Mouse (Mus musculus): ENCODE data around the gene Gm11639. TPM values are rescaled to one million over a fixed set of nuclear protein-coding genes. Genes with fewer than 3 reads are reported as not detected.

Gm11639 gene
- not detected in 2 replicates for polyA plus RNA-seq (2014; fragmentation: Nextera tagmentation; extraction: Ambion mirVana)

GRCm38 (mm10) chr11:104685548-104685947 lies at the start of gene Gm11639:
Gene Gm11639, plus strand, starts transcription at chr11:104685707.
- H3K27ac ChIP-seq (ENCODE audit: low read depth, low read length) = no peak within 1 kb of the TSS
- H3K27me3 ChIP-seq (ENCODE audit: control insufficient read depth, insufficient read depth, low read length) = no peaks in the 10 kb centered on the region
- H3K36me3 ChIP-seq (ENCODE audit: control insufficient read depth, insufficient read depth, low read length) = no peaks in the 10 kb centered on the region
- H3K9ac ChIP-seq (ENCODE audit: low read depth, low read length) = no peak within 1 kb of the TSS
- WGBS = 28% methylated on average over 23 of the region's 23 CpGs
- DNase-seq (ENCODE audit: low spot score) = peak; percentile 19
- no peak for ATAC-seq (ENCODE audit: low FRiP score)
- no peak within 1 kb of the TSS for H3K4me2 ChIP-seq (replicated peaks; ENCODE audit: low read depth, low read length)
- no peaks in the 10 kb centered on the region for H3K4me1 ChIP-seq (replicated peaks; ENCODE audit: control insufficient read depth, insufficient read depth, low read length)
- no peak within 1 kb of the TSS for H3K4me3 ChIP-seq (ENCODE audit: low read depth, low read length)
- no peaks in the 10 kb centered on the region for H3K9me3 ChIP-seq (ENCODE audit: control insufficient read depth, low read length)

- DNase-seq (ENCODE audit: low spot score) (no peak), ATAC-seq (ENCODE audit: low FRiP score) (no peak)
- no peak overlapping the region for H3K4me3 ChIP-seq (ENCODE audit: low read depth, low read length)
- 95% methylated on average over 14 of the region's 14 CpGs for WGBS
- no peaks in the 10 kb centered on the region for H3K4me1 ChIP-seq (replicated peaks; ENCODE audit: control insufficient read depth, insufficient read depth, low read length)
- no peak overlapping the region for H3K27ac ChIP-seq (ENCODE audit: low read depth, low read length)
- H3K36me3 ChIP-seq (ENCODE audit: control insufficient read depth, insufficient read depth, low read length) = no peaks in the 10 kb centered on the region
- no peak overlapping the region for H3K4me2 ChIP-seq (replicated peaks; ENCODE audit: low read depth, low read length)
- H3K9ac ChIP-seq (ENCODE audit: low read depth, low read length) = no peak overlapping the region
- no peaks in the 10 kb centered on the region for H3K27me3 ChIP-seq (ENCODE audit: control insufficient read depth, insufficient read depth, low read length)
- H3K9me3 ChIP-seq (ENCODE audit: control insufficient read depth, low read length) = no peaks in the 10 kb centered on the region
Observed at GRCm38 (mm10) chr11:104637010-104637409, 48.5 kb upstream of the Gm11639 start.

- Histone ChIP-seq H3K4me3 (ENCODE audit: low read depth, low read length) (no peak overlapping the region), H3K36me3 (ENCODE audit: control insufficient read depth, insufficient read depth, low read length) (no peaks in the 10 kb centered on the region), H3K4me1 (replicated peaks; ENCODE audit: control insufficient read depth, insufficient read depth, low read length) (no peaks in the 10 kb centered on the region), H3K9ac (ENCODE audit: low read depth, low read length) (no peak overlapping the region), H3K27ac (ENCODE audit: low read depth, low read length) (no peak overlapping the region), H3K9me3 (ENCODE audit: control insufficient read depth, low read length) (no peaks in the 10 kb centered on the region), H3K4me2 (replicated peaks; ENCODE audit: low read depth, low read length) (no peak overlapping the region), H3K27me3 (ENCODE audit: control insufficient read depth, insufficient read depth, low read length) (no peaks in the 10 kb centered on the region)
- ATAC-seq (ENCODE audit: low FRiP score) (no peak), DNase-seq (ENCODE audit: low spot score) (no peak)
- WGBS = 55% methylated on average over 5 of the region's 5 CpGs
Observed at GRCm38 (mm10) chr11:104638006-104638405, 47.5 kb upstream of the Gm11639 start.

GRCm38 (mm10) chr11:104638906-104639305 lies 46.6 kb upstream of the Gm11639 start:
- Histone ChIP-seq H3K4me2 (replicated peaks; ENCODE audit: low read depth, low read length) (no peak overlapping the region), H3K9ac (ENCODE audit: low read depth, low read length) (no peak overlapping the region), H3K27me3 (ENCODE audit: control insufficient read depth, insufficient read depth, low read length) (no peaks in the 10 kb centered on the region), H3K27ac (ENCODE audit: low read depth, low read length) (no peak overlapping the region), H3K9me3 (ENCODE audit: control insufficient read depth, low read length) (no peaks in the 10 kb centered on the region), H3K4me1 (replicated peaks; ENCODE audit: control insufficient read depth, insufficient read depth, low read length) (no peaks in the 10 kb centered on the region), H3K4me3 (ENCODE audit: low read depth, low read length) (no peak overlapping the region), H3K36me3 (ENCODE audit: control insufficient read depth, insufficient read depth, low read length) (no peaks in the 10 kb centered on the region)
- 75% methylated on average over 2 of the region's 2 CpGs for WGBS
- ATAC-seq (ENCODE audit: low FRiP score) (no peak), DNase-seq (ENCODE audit: low spot score) (no peak)

DNA sequence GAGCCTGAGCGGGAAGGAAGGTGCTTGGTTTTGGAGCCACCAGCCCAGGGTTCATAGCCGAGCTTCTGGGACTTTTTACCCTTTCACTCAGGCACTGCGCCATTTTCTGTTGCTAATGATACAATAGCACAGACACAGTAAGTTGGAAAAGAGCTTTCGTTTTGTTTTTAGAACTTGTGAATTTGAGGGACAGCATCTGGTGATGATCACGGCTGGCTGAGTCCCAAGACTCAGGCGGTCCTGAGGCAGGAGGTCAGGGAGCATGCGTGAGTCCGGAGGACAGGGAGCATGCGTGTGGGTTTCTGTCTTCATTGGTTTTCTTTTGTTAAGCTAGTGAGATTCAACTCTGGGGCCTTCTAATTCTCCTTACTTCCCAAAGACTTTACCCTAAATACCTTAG lies 45.9 kb upstream of the Gm11639 start:
- H3K9me3 ChIP-seq (ENCODE audit: control insufficient read depth, low read length) = no peaks in the 10 kb centered on the region
- 87% methylated on average over 9 of the region's 9 CpGs for WGBS
- no peak for ATAC-seq (ENCODE audit: low FRiP score)

DNA sequence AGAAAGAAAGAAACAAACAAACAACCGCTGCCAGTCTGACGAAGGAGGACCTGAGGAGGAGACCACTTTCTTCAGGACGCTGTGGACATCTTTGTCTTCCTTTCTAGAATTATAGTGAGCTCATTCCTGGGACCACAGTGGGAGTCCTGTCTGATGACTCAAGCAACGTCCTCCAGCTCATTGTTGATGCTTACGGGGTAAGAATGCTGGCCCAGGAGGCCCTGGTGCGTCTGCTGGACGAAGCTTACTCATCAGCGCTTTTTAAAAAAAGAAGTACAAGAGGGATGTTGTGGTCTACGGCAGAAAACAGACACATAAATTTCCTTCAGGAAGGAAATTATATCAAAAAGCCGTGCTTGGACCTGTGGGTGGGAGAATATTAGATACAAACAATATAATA lies 44.6 kb upstream of the Gm11639 start:
- no peaks in the 10 kb centered on the region for H3K4me1 ChIP-seq (replicated peaks; ENCODE audit: control insufficient read depth, insufficient read depth, low read length)
- H3K4me2 ChIP-seq (replicated peaks; ENCODE audit: low read depth, low read length) = no peak overlapping the region
- H3K9ac ChIP-seq (ENCODE audit: low read depth, low read length) = no peak overlapping the region
- H3K27ac ChIP-seq (ENCODE audit: low read depth, low read length) = no peak overlapping the region
- no peaks in the 10 kb centered on the region for H3K36me3 ChIP-seq (ENCODE audit: control insufficient read depth, insufficient read depth, low read length)
- H3K4me3 ChIP-seq (ENCODE audit: low read depth, low read length) = no peak overlapping the region
- H3K27me3 ChIP-seq (ENCODE audit: control insufficient read depth, insufficient read depth, low read length) = no peaks in the 10 kb centered on the region
- ATAC-seq (ENCODE audit: low FRiP score) (no peak), DNase-seq (ENCODE audit: low spot score) (no peak)
- 82% methylated on average over 10 of the region's 10 CpGs for WGBS
- H3K9me3 ChIP-seq (ENCODE audit: control insufficient read depth, low read length) = no peaks in the 10 kb centered on the region

More for the DNA sequence above, 45.9 kb upstream of the Gm11639 start:
- H3K4me1 ChIP-seq (replicated peaks; ENCODE audit: control insufficient read depth, insufficient read depth, low read length) = no peaks in the 10 kb centered on the region
- DNase-seq (ENCODE audit: low spot score) = no peak
- H3K9ac ChIP-seq (ENCODE audit: low read depth, low read length) = no peak overlapping the region
- no peak overlapping the region for H3K4me2 ChIP-seq (replicated peaks; ENCODE audit: low read depth, low read length)
- H3K36me3 ChIP-seq (ENCODE audit: control insufficient read depth, insufficient read depth, low read length) = no peaks in the 10 kb centered on the region
- no peak overlapping the region for H3K27ac ChIP-seq (ENCODE audit: low read depth, low read length)
- no peaks in the 10 kb centered on the region for H3K27me3 ChIP-seq (ENCODE audit: control insufficient read depth, insufficient read depth, low read length)
- no peak overlapping the region for H3K4me3 ChIP-seq (ENCODE audit: low read depth, low read length)

DNA sequence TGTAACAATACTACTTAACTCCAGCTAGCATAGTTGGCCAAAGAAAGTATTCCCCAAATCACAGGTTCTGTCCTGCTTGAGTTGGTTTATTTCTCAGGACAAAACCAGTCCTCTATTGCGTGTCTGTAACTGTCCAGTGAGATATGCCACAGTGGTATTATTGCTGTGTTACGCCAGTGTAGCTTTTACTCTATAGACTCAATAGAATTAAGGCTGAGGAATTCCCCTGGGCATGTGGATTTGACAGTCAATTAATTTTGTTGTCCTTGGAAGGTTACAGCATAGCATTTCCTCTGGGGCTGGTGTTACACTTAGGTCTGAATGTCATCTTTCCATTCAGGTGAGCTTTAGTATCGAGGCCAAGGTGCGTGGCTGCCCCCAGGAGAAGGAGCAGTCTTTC lies 42.3 kb upstream of the Gm11639 start:
- H3K9me3 ChIP-seq (ENCODE audit: control insufficient read depth, low read length) = no peaks in the 10 kb centered on the region
- H3K36me3 ChIP-seq (ENCODE audit: control insufficient read depth, insufficient read depth, low read length) = no peaks in the 10 kb centered on the region
- ATAC-seq (ENCODE audit: low FRiP score) = no peak
- no peak overlapping the region for H3K27ac ChIP-seq (ENCODE audit: low read depth, low read length)
- 78% methylated on average over 4 of the region's 4 CpGs for WGBS
- no peaks in the 10 kb centered on the region for H3K4me1 ChIP-seq (replicated peaks; ENCODE audit: control insufficient read depth, insufficient read depth, low read length)
- no peak overlapping the region for H3K4me3 ChIP-seq (ENCODE audit: low read depth, low read length)
- no peak overlapping the region for H3K9ac ChIP-seq (ENCODE audit: low read depth, low read length)
- DNase-seq (ENCODE audit: low spot score) = no peak
- H3K27me3 ChIP-seq (ENCODE audit: control insufficient read depth, insufficient read depth, low read length) = no peaks in the 10 kb centered on the region
- no peak overlapping the region for H3K4me2 ChIP-seq (replicated peaks; ENCODE audit: low read depth, low read length)

DNA sequence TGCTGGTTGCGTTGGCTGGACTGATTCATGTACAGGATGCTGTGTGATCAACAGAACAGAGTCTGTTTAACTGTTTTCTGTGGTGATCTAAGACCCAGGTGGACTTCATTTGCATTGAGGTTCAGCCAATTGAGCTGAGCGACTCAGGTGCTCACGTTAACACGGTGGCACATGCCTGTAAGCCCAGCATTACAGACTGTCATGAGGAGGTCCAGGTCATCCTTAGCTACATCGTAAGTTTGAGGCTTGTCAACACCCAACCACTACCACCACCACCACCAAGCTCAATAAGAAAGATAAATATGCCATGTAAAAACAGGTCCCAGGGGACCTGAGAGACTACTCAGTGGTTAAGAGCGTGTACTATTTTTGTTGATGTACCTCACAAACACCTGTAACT lies 40.1 kb upstream of the Gm11639 start:
- no peaks in the 10 kb centered on the region for H3K9me3 ChIP-seq (ENCODE audit: control insufficient read depth, low read length)
- no peaks in the 10 kb centered on the region for H3K4me1 ChIP-seq (replicated peaks; ENCODE audit: control insufficient read depth, insufficient read depth, low read length)
- no peaks in the 10 kb centered on the region for H3K27me3 ChIP-seq (ENCODE audit: control insufficient read depth, insufficient read depth, low read length)
- H3K4me2 ChIP-seq (replicated peaks; ENCODE audit: low read depth, low read length) = no peak overlapping the region
- no peak overlapping the region for H3K4me3 ChIP-seq (ENCODE audit: low read depth, low read length)
- ATAC-seq (ENCODE audit: low FRiP score) (no peak), DNase-seq (ENCODE audit: low spot score) (no peak)
- H3K9ac ChIP-seq (ENCODE audit: low read depth, low read length) = no peak overlapping the region
- no peaks in the 10 kb centered on the region for H3K36me3 ChIP-seq (ENCODE audit: control insufficient read depth, insufficient read depth, low read length)
- no peak overlapping the region for H3K27ac ChIP-seq (ENCODE audit: low read depth, low read length)
- 94% methylated on average over 6 of the region's 6 CpGs for WGBS

GRCm38 (mm10) chr11:104646173-104646572 lies 39.3 kb upstream of the Gm11639 start:
- H3K4me1 ChIP-seq (replicated peaks; ENCODE audit: control insufficient read depth, insufficient read depth, low read length) = no peaks in the 10 kb centered on the region
- WGBS = 86% methylated on average over 4 of the region's 4 CpGs
- DNase-seq (ENCODE audit: low spot score) = no peak
- H3K9ac ChIP-seq (ENCODE audit: low read depth, low read length) = no peak overlapping the region
- ATAC-seq (ENCODE audit: low FRiP score) = no peak
- H3K36me3 ChIP-seq (ENCODE audit: control insufficient read depth, insufficient read depth, low read length) = no peaks in the 10 kb centered on the region
- no peak overlapping the region for H3K4me3 ChIP-seq (ENCODE audit: low read depth, low read length)
- no peak overlapping the region for H3K4me2 ChIP-seq (replicated peaks; ENCODE audit: low read depth, low read length)
- H3K27ac ChIP-seq (ENCODE audit: low read depth, low read length) = no peak overlapping the region
- no peaks in the 10 kb centered on the region for H3K9me3 ChIP-seq (ENCODE audit: control insufficient read depth, low read length)
- no peaks in the 10 kb centered on the region for H3K27me3 ChIP-seq (ENCODE audit: control insufficient read depth, insufficient read depth, low read length)
